Comparison of ENCODE assay signal across 8 mouse cellular contexts in the genomic region with DNA sequence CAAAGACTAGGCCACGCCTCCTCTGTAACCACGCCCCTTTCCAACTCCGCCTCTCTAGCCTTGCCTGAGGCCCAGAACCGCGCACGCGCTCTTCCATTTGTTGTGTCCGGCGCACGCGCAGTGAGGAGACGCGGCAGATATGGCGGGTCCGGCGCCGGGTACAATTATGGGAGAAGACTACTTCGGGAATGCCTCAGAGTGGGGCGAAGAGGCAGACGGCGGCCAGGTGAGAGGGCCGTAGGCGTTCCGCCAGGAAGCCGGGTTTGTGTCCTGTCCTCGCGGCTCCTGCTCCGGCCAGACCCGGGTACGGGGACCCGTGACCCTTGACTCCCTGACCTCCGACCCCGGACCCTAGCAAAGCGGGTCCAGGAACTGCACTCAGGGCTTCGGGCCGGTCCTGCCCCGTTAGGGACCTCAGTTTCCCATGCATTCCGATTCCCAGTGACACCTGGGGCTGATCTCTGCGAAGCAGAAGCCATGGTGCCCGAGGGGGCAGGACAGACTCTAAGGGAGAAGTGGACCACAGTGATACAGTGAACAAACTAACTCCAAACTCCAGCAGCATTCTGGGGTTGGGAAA. TPM values are rescaled to one million over a fixed set of nuclear protein-coding genes. Genes with fewer than 3 reads are reported as not detected.
DNase-seq lines count a peak whose midpoint lies in the region; ATAC-seq lines count a peak whose summit lies in the region.

Gene Nelfcd (plus strand): TSS at position 74 of the 580 bp plus-strand sequence.

- peak within 1 kb of the TSS; percentile 95 for H3K9ac ChIP-seq in heart, embryonic 14.5 days (ENCODE audit: low read length)
- H3K9ac ChIP-seq in liver, embryonic 13.5 days, result peak within 1 kb of the TSS; percentile 95
- H3K9ac ChIP-seq in stomach, embryonic 16.5 days (ENCODE audit: low read length), result peak within 1 kb of the TSS; percentile 96

- H3K36me3 ChIP-seq in heart, embryonic 14.5 days (ENCODE audit: control insufficient read depth, insufficient read depth, low read length), result peaks cover 11% of the 10 kb centered on the region; the same call in 1 of the 2 replicates
- peaks cover 30% of the 10 kb centered on the region for H3K36me3 ChIP-seq in liver, embryonic 13.5 days
- H3K36me3 ChIP-seq in stomach, embryonic 16.5 days (ENCODE audit: control insufficient read depth, insufficient read depth, low read length), result no peaks in the 10 kb centered on the region

- peak; percentile 94 for ATAC-seq in heart, embryonic 14.5 days (ENCODE audit: insufficient number of reproducible peaks, insufficient read depth, low FRiP score, low read depth)
- ATAC-seq in liver, embryonic 13.5 days (ENCODE audit: low read depth), result peak; percentile 95
- peak; percentile 97 for ATAC-seq in stomach, embryonic 16.5 days (ENCODE audit: insufficient read depth, low FRiP score)

- DNase-seq in CD4-positive, CD25-positive, alpha-beta regulatory T cell, adult 2 months (ENCODE audit: low read depth, low spot score), result peak; percentile 99
- DNase-seq in fibroblast of lung, adult 2 months (ENCODE audit: low read depth), result peak; percentile 88
- DNase-seq in kidney, postnatal 14 days, result peak; percentile 96
- peak; percentile 93 for DNase-seq in liver, embryonic 13.5 days
- DNase-seq in neural tube, embryonic 10.5 days (ENCODE audit: extremely low spot score, low spot score), result peak; percentile 98

- no peaks in the 10 kb centered on the region for H3K9me3 ChIP-seq in heart, embryonic 14.5 days (ENCODE audit: control insufficient read depth, low read length)
- no peaks in the 10 kb centered on the region for H3K9me3 ChIP-seq in liver, embryonic 13.5 days (replicated peaks)
- no peaks in the 10 kb centered on the region for H3K9me3 ChIP-seq in stomach, embryonic 16.5 days (replicated peaks; ENCODE audit: control insufficient read depth, low read length)

- peaks cover 7% of the 10 kb centered on the region; the same call in 1 of the 2 replicates for H3K4me1 ChIP-seq in brown adipose tissue, adult 24 weeks (ENCODE audit: control insufficient read depth, insufficient read depth, insufficient read length, low read length)
- peaks cover 3 to 10% of the 10 kb centered on the region in 2 experiments for H3K4me1 ChIP-seq in heart, embryonic 14.5 days (ENCODE audit: control insufficient read depth in 2 of 2, insufficient read depth in 2 of 2, low read length in 2 of 2)
- H3K4me1 ChIP-seq in liver, embryonic 13.5 days (replicated peaks), result peaks cover 39% of the 10 kb centered on the region
- H3K4me1 ChIP-seq in stomach, embryonic 16.5 days (ENCODE audit: control insufficient read depth, insufficient read depth, low read length), result peaks cover 7% of the 10 kb centered on the region; the same call in 1 of the 2 replicates

- peak within 1 kb of the TSS; percentile 22 for H3K27ac ChIP-seq in brown adipose tissue, adult 24 weeks (replicated peaks; ENCODE audit: low read depth, low read length)
- H3K27ac ChIP-seq in heart, embryonic 14.5 days (replicated peaks in 1 of 2; ENCODE audit: control insufficient read depth in 1 of 2, insufficient read depth in 1 of 2, low read depth in 2 of 2, low read length in 2 of 2), result peak within 1 kb of the TSS; percentile 21 to 47; a peak in 1 of 4 replicates
- peak within 1 kb of the TSS; percentile 80 for H3K27ac ChIP-seq in liver, embryonic 13.5 days
- H3K27ac ChIP-seq in stomach, embryonic 16.5 days (ENCODE audit: low read length), result no peak within 1 kb of the TSS; the same call in 1 of the 2 replicates

- under 1% methylated on average over 40 of the region's 40 CpGs for WGBS in heart, embryonic 14.5 days
- WGBS in liver, embryonic 13.5 days (ENCODE audit: insufficient replicate concordance), result under 1% methylated on average over 40 of the region's 40 CpGs
- WGBS in stomach, embryonic 16.5 days, result under 1% methylated on average over 40 of the region's 40 CpGs

- H3K27me3 ChIP-seq in heart, embryonic 14.5 days (ENCODE audit: control insufficient read depth, insufficient read depth, low read length), result no peaks in the 10 kb centered on the region
- H3K27me3 ChIP-seq in liver, embryonic 13.5 days, result no peaks in the 10 kb centered on the region; the same call in 1 of the 2 replicates
- no peaks in the 10 kb centered on the region for H3K27me3 ChIP-seq in stomach, embryonic 16.5 days (ENCODE audit: control insufficient read depth, insufficient read depth, low read length)

- peak within 1 kb of the TSS; percentile 86 for H3K4me3 ChIP-seq in brown adipose tissue, adult 24 weeks (ENCODE audit: insufficient read depth, low read depth, low read length)
- peak within 1 kb of the TSS; percentile 88 to 95 for H3K4me3 ChIP-seq in heart, embryonic 14.5 days (ENCODE audit: control insufficient read depth in 1 of 2, insufficient read depth in 1 of 2, low read depth in 1 of 2, low read length in 2 of 2)
- peak within 1 kb of the TSS; percentile 94 for H3K4me3 ChIP-seq in liver, embryonic 13.5 days (replicated peaks)
- peak within 1 kb of the TSS; percentile 90 for H3K4me3 ChIP-seq in stomach, embryonic 16.5 days (replicated peaks; ENCODE audit: low read length)

- H3K4me2 ChIP-seq in heart, embryonic 14.5 days (ENCODE audit: low read length), result peak within 1 kb of the TSS; percentile 86
- H3K4me2 ChIP-seq in liver, embryonic 13.5 days, result peak within 1 kb of the TSS; percentile 90
- peak within 1 kb of the TSS; percentile 81 for H3K4me2 ChIP-seq in stomach, embryonic 16.5 days (ENCODE audit: low read depth, low read length)

RNA-seq across cellular contexts. Expression of gene Nelfcd, which starts in this region (rescaled TPM):
- polyA plus RNA-seq in brown adipose tissue, adult 24 weeks (2012; ENCODE audit: insufficient read depth, insufficient read length, missing spikeins), result 19.5 and 27.0 TPM in 2 replicates
- 77.0 and 79.3 TPM in 2 replicates for polyA plus RNA-seq in heart, embryonic 14.5 days (2014; fragmentation: Nextera tagmentation; extraction: Ambion mirVana)
- polyA plus RNA-seq in liver, embryonic 13.5 days (2015; fragmentation: Nextera tagmentation; extraction: Ambion mirVana), result 75.2 and 82.0 TPM in 2 replicates
- polyA plus RNA-seq in stomach, embryonic 16.5 days (2015; fragmentation: Nextera tagmentation; extraction: Ambion mirVana), result 89.0 and 92.4 TPM in 2 replicates
